Mouse (Mus musculus): ENCODE data around the gene Vkorc1l1. TPM values are rescaled to one million over a fixed set of nuclear protein-coding genes. Genes with fewer than 3 reads are reported as not detected.

Gene Vkorc1l1
- polyA plus RNA-seq, 1 experiment = 13.2 TPM

DNA sequence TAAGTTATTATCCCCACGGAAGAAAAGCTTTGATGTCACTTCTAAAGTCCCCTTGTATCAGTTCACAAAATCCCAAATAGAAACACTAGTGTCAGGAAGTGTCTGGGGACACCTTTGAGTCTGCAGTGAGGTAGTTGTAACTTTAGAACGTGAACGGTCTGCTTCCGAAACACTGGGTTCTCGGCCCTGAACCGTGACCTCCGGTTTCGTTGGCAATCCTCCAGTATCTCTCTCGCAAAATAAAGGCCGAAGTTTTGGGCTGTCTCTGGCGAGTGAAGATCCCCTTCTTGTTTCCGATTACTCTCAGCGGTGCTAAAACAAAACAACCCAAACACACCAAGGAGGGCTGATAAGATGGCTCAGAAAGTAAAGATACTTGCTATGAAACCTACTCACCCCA lies 47.6 kb downstream of the Vkorc1l1 start:
- Histone ChIP-seq H3K4me2 (ENCODE audit: low read depth) (no peak overlapping the region), H3K4me3 (no peak overlapping the region), H3ac (ENCODE audit: control insufficient read depth, insufficient read length) (no peak overlapping the region), H3K79me2 (ENCODE audit: control insufficient read depth, insufficient read depth) (no peaks in the 10 kb centered on the region), H3K27me3 (ENCODE audit: control insufficient read depth, insufficient read depth, insufficient read length) (no peaks in the 10 kb centered on the region), H3K36me3 (ENCODE audit: control insufficient read depth, insufficient read depth) (peaks cover 16% of the 10 kb centered on the region)
- no peak for TF ChIP-seq MYOG (IDR thresholded peaks at IDR 0.05; ENCODE audit: control insufficient read depth in 1 of 3, insufficient read depth in 1 of 3, insufficient read length in 2 of 3, low read depth in 2 of 3)
- no peak for TF ChIP-seq MYOD1 (IDR thresholded peaks at IDR 0.05; ENCODE audit: control insufficient read depth in 1 of 3, insufficient read length in 2 of 3, low read depth in 2 of 3)
- no peak for TF ChIP-seq REST (IDR thresholded peaks at IDR 0.05; ENCODE audit: insufficient read depth, insufficient read length)
- no peak for TF ChIP-seq USF1 (IDR thresholded peaks at IDR 0.05; ENCODE audit: low read depth)
- TF ChIP-seq CEBPB (IDR thresholded peaks at IDR 0.05; ENCODE audit: insufficient read depth, poor library complexity, severe bottlenecking) = no peak
- TF ChIP-seq TCF12 (IDR thresholded peaks at IDR 0.05; ENCODE audit: insufficient read depth, poor library complexity, severe bottlenecking) = no peak
- no peak for TF ChIP-seq E2F4 (IDR thresholded peaks at IDR 0.05; ENCODE audit: insufficient read depth)

DNA sequence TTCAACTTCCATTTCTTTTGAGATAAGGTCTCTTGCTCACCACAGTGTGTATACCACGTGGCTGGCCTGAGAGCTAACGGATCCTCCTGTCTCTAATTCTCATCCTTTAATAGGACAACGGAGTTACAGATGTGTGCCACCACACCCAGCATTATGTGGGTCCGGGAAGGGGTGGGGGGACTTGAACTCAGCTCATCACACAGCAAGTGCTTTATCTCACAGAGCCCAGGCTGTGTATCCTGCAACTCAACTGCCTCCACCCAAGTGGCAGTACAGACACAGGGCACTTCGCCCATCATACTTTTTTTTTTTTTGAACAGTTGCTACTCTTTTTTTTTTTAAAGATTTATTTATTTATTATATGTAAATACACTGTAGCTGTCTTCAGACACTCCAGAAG lies 50.1 kb downstream of the Vkorc1l1 start:
- Histone ChIP-seq H3K27me3 (ENCODE audit: control insufficient read depth, insufficient read depth, insufficient read length) (no peaks in the 10 kb centered on the region), H3K79me2 (ENCODE audit: control insufficient read depth, insufficient read depth) (no peaks in the 10 kb centered on the region), H3K36me3 (ENCODE audit: control insufficient read depth, insufficient read depth) (peaks cover 16% of the 10 kb centered on the region), H3K4me3 (no peak overlapping the region), H3K4me2 (ENCODE audit: low read depth) (no peak overlapping the region), H3ac (ENCODE audit: control insufficient read depth, insufficient read length) (no peak overlapping the region)
- TF ChIP-seq MYOG (IDR thresholded peaks at IDR 0.05; ENCODE audit: control insufficient read depth in 1 of 3, insufficient read depth in 1 of 3, insufficient read length in 2 of 3, low read depth in 2 of 3) (no peak), TCF3 (IDR thresholded peaks at IDR 0.05; ENCODE audit: insufficient read length, low read depth) (no peak), E2F4 (IDR thresholded peaks at IDR 0.05; ENCODE audit: insufficient read depth) (no peak)

DNA sequence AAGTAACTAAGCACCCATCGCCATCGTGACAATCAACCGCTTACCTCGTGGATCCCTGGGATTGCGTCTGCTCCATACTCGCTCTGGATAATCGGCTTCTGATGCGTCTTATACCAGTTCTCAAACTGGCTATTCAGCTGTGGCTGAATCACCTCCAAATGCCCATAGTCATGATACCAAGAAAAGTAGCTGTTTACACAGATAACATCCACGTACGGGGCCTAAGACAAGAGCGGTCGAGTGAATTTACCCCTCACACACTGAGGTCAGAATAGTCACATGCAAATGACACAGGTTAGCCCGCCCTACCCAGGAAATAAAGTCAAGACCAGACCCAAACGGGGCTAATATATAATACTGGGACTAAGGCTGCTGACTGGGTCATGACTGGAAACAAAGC lies 51.6 kb downstream of the Vkorc1l1 start:
- H3K4me3 ChIP-seq = no peak overlapping the region
- H3K4me2 ChIP-seq (ENCODE audit: low read depth) = no peak overlapping the region
- no peaks in the 10 kb centered on the region for H3K79me2 ChIP-seq (ENCODE audit: control insufficient read depth, insufficient read depth)
- H3K27me3 ChIP-seq (ENCODE audit: control insufficient read depth, insufficient read depth, insufficient read length) = no peaks in the 10 kb centered on the region
- TF ChIP-seq SRF (IDR thresholded peaks at IDR 0.05; ENCODE audit: control insufficient read depth, insufficient read length, low read depth) (no peak), POLR2A (IDR thresholded peaks at IDR 0.05; ENCODE audit: insufficient read length, low read depth) (no peak), REST (IDR thresholded peaks at IDR 0.05; ENCODE audit: insufficient read depth, insufficient read length) (no peak), MYOG (IDR thresholded peaks at IDR 0.05; ENCODE audit: control insufficient read depth in 1 of 3, insufficient read depth in 1 of 3, insufficient read length in 2 of 3, low read depth in 2 of 3) (no peak), TCF3 (IDR thresholded peaks at IDR 0.05; ENCODE audit: insufficient read length, low read depth) (no peak), POLR2AphosphoS2 (IDR thresholded peaks at IDR 0.05; ENCODE audit: insufficient read length, low read depth) (no peak), E2F4 (IDR thresholded peaks at IDR 0.05; ENCODE audit: insufficient read depth) (no peak), MYOD1 (IDR thresholded peaks at IDR 0.05; ENCODE audit: control insufficient read depth in 1 of 3, insufficient read length in 2 of 3, low read depth in 2 of 3) (no peak), MAX (IDR thresholded peaks at IDR 0.05; ENCODE audit: low read depth) (no peak), TCF12 (IDR thresholded peaks at IDR 0.05; ENCODE audit: insufficient read depth, poor library complexity, severe bottlenecking) (no peak)
- peaks cover 10% of the 10 kb centered on the region for H3K36me3 ChIP-seq (ENCODE audit: control insufficient read depth, insufficient read depth)
- H3ac ChIP-seq (ENCODE audit: control insufficient read depth, insufficient read length) = no peak overlapping the region

DNA sequence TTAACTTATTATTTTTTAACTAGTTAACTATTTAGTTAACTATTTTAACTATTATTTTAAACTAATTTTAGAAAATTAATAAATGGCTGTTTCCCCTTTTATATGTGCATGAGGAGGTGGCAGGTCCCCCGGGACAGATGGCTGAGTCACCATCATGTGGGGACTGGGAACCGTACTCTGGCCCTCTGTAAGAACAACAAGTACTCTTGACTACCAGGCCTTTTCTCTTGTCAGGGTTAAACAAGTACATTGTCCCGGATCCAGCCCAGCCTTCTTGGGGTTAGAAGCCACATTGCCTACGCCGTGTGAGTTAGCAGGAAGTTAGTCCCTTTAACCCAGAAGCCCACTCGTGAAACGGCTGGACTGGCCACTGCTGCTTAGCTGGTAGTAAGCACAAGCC lies 53.2 kb downstream of the Vkorc1l1 start:
- no peak overlapping the region for H3K4me3 ChIP-seq
- H3K36me3 ChIP-seq (ENCODE audit: control insufficient read depth, insufficient read depth) = peaks cover 2% of the 10 kb centered on the region
- no peak overlapping the region for H3ac ChIP-seq (ENCODE audit: control insufficient read depth, insufficient read length)
- TF ChIP-seq CEBPB (IDR thresholded peaks at IDR 0.05; ENCODE audit: insufficient read depth, poor library complexity, severe bottlenecking) (no peak), MYOG (IDR thresholded peaks at IDR 0.05; ENCODE audit: control insufficient read depth in 1 of 3, insufficient read depth in 1 of 3, insufficient read length in 2 of 3, low read depth in 2 of 3) (no peak), POLR2A (IDR thresholded peaks at IDR 0.05; ENCODE audit: insufficient read length, low read depth) (no peak), TCF12 (IDR thresholded peaks at IDR 0.05; ENCODE audit: insufficient read depth, poor library complexity, severe bottlenecking) (no peak), REST (IDR thresholded peaks at IDR 0.05; ENCODE audit: insufficient read depth, insufficient read length) (no peak), POLR2AphosphoS2 (IDR thresholded peaks at IDR 0.05; ENCODE audit: insufficient read length, low read depth) (no peak), MAX (IDR thresholded peaks at IDR 0.05; ENCODE audit: low read depth) (no peak)
- no peaks in the 10 kb centered on the region for H3K79me2 ChIP-seq (ENCODE audit: control insufficient read depth, insufficient read depth)
- H3K27me3 ChIP-seq (ENCODE audit: control insufficient read depth, insufficient read depth, insufficient read length) = no peaks in the 10 kb centered on the region
- no peak overlapping the region for H3K4me2 ChIP-seq (ENCODE audit: low read depth)

DNA sequence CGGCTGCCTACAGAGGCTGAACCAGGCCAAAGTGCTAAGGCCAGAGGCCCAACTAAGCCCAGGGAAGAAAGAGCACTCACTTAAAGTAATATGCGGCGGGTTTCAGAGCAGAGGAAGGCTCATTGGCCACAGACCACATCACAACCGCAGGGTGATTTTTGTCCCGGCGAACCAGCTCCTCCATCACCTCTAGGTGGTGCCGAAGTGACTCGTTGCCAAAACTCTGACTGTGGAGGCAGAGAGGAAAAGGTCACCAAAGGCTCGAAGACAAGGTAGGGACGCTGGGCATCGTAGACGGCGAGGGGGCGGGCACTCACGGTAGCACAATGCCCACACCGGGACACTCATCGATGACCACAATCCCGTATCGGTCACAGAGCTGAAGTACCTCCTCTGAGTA lies 55.9 kb downstream of the Vkorc1l1 start:
- TF ChIP-seq MYOD1 (IDR thresholded peaks at IDR 0.05; ENCODE audit: control insufficient read depth in 1 of 3, insufficient read length in 2 of 3, low read depth in 2 of 3) = no peak
- no peak for TF ChIP-seq E2F4 (IDR thresholded peaks at IDR 0.05; ENCODE audit: insufficient read depth)
- TF ChIP-seq MAX (IDR thresholded peaks at IDR 0.05; ENCODE audit: low read depth) = no peak
- TF ChIP-seq TCF3 (IDR thresholded peaks at IDR 0.05; ENCODE audit: insufficient read length, low read depth) = no peak
- TF ChIP-seq POLR2A (IDR thresholded peaks at IDR 0.05; ENCODE audit: insufficient read length, low read depth) = no peak
- no peak for TF ChIP-seq TCF12 (IDR thresholded peaks at IDR 0.05; ENCODE audit: insufficient read depth, poor library complexity, severe bottlenecking)
- Histone ChIP-seq H3K4me2 (ENCODE audit: low read depth) (no peak overlapping the region), H3K79me2 (ENCODE audit: control insufficient read depth, insufficient read depth) (no peaks in the 10 kb centered on the region), H3K4me3 (no peak overlapping the region), H3ac (ENCODE audit: control insufficient read depth, insufficient read length) (no peak overlapping the region), H3K27me3 (ENCODE audit: control insufficient read depth, insufficient read depth, insufficient read length) (no peaks in the 10 kb centered on the region), H3K36me3 (ENCODE audit: control insufficient read depth, insufficient read depth) (no peaks in the 10 kb centered on the region)
